Mouse (Mus musculus) MEL (cell line): Measurements from ENCODE around the gene Cacna1g.

Source experiments
- CTCF ChIP-seq, 3 experiments: IDR thresholded peaks in 2 of 3; conservative IDR thresholded peaks in 1 of 3; 2 replicates each; pipeline ENCODE4 v1.5.1; 2011 to 2012; ENCODE audit warnings: low read length in 3 of 3, low read depth in 2 of 3, mild to moderate bottlenecking in 2 of 3, improper control_type of control experiment in 1 of 3, inconsistent platforms in 1 of 3, mixed read lengths in 1 of 3, moderate library complexity in 1 of 3; ENCODE audit not compliant: control insufficient read depth in 1 of 3, insufficient read depth in 1 of 3, poor library complexity in 1 of 3, severe bottlenecking in 1 of 3
- E2F4 ChIP-seq: IDR thresholded peaks from 2 replicates; pipeline ENCODE4 v1.6.1; 2011; ENCODE audit warnings: low read depth, low read length, improper control_type of control experiment, borderline replicate concordance
- EP300 ChIP-seq, 2 experiments: IDR thresholded peaks; 2 replicates each; pipeline ENCODE4 v1.6.1; 2011; ENCODE audit warnings: improper control_type of control experiment in 2 of 2, low read length in 2 of 2, low read depth in 1 of 2, mild to moderate bottlenecking in 1 of 2
- MXI1 ChIP-seq: IDR thresholded peaks from 2 replicates; pipeline ENCODE4 v1.6.1; 2011; ENCODE audit warnings: mild to moderate bottlenecking, low read depth, low read length, improper control_type of control experiment
- POLR2AphosphoS5 ChIP-seq: IDR thresholded peaks from 2 replicates; pipeline ENCODE4 v1.6.1; 2012; ENCODE audit warnings: low read depth, borderline replicate concordance, mild to moderate bottlenecking, inconsistent platforms, low read length, moderate library complexity, mixed read lengths
- RCOR1 ChIP-seq: IDR thresholded peaks from 2 replicates; pipeline ENCODE4 v1.6.1; 2012; ENCODE audit warnings: low read depth, mild to moderate bottlenecking, inconsistent platforms, low read length, improper control_type of control experiment
- TAL1 ChIP-seq: IDR thresholded peaks from 2 replicates; pipeline ENCODE4 v1.6.1; 2012; ENCODE audit warnings: mild to moderate bottlenecking, inconsistent platforms, low read length, moderate library complexity, mixed read lengths

DNA sequence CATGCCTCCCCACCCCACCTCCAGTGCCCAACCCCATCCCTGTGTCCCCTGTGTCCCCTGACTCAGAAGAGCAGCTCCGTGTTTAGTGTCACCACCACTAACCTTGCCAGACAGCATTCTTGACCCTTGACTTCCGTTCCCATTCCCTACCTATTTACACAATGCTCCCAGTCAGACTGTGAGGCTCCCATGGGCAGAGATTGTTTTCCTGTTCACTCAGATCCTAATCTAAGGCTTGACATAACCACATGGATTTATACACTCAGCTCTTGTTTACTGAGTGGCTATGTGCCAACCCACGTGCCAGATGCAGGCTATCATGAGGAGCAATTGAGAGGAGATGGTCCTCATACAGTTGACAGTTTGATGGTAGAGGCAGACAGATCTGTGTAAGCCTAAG is 108.7 kb downstream of the Cacna1g start:
- TF ChIP-seq POLR2AphosphoS5 (no peak), EP300 (IDR thresholded peaks at IDR 0.05; ENCODE audit: low read depth in 1 of 2, low read length in 2 of 2) (no peak), RCOR1 (no peak), MXI1 (no peak), CTCF (IDR thresholded peaks at IDR 0.05 in 2 of 3, conservative IDR thresholded peaks at IDR 0.05 in 1 of 3; ENCODE audit: control insufficient read depth in 1 of 3, insufficient read depth in 1 of 3, low read depth in 2 of 3, low read length in 3 of 3, poor library complexity in 1 of 3, severe bottlenecking in 1 of 3) (no peak), E2F4 (no peak), TAL1 (no peak)
